Mouse (Mus musculus) T-helper 1 cell (primary cell): ENCODE measurements at regions not wholly inside any gene's neighbourhood (a gene's known extent, or its start where the extent isn't known, plus 50 kb on each side); places are given as distances from the start of the nearest gene placed in this dataset.
"Not testable (repeated sequence)": the region's sequence is repeated elsewhere in the genome, so short reads cannot be mapped to it uniquely, and the experiment has no call there.

Experiments
- in situ Hi-C: fragments of 300-600 bp; cut with MboI, MseI; formaldehyde crosslinking; loops from one replicate; pipeline ENCODE4 v1.15.1; 2025; ENCODE audit warnings: high pct_unique_total_duplicates

DNA sequence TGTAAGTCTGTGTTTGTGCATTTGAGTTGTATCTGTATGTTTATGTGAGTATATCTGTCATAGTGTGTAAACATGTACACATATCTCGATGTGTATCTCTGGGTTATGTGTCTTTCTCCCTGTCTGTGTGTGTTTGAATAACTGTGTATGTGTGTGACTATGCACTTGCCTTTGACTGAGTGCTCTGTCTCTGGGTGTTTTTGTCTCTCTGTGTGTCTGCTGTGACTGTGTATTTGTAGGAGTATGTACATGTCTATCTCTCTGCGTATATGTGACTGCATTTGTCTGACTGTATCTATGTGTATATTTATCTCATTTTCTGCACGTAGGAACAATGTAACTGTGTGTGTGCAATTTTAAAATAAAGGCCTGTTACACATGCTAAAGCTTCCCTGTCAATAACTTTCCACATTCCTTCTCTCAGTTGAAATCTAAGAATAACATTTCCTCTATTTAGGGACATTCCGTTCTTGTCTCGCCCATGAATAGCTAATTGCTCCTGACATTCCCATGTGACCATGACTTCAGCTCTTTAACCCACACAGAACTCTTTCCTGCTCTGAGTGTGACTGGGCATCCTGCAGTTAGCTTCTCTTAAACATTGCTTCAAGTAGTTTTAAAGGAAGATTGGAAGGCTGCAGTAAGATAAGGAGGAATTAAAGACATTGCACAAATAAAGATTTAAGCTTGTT, 257.2 kb upstream of the Klf6 start:
- in situ Hi-C loops = no loop called here

DNA sequence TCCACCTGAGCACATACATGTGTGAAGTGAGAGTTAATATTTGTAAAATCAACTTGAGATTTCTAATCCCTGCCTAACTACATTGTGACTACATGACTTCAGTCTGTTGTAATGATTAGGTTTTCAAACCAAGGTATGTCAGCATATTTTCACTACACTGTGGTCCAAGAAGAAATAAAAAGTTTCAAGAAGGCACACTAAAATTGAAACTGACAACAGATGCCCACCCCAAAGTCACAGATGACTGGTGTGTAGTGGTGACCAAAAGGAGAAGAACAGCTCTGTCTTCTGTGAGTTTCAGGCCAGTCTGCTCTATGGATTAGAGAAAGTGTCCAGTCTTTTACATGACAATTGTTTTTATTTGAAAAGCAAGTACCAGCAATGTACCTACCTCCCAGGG, 255.9 kb upstream of the Klf6 start:
- in situ Hi-C loops = no loop called here

DNA sequence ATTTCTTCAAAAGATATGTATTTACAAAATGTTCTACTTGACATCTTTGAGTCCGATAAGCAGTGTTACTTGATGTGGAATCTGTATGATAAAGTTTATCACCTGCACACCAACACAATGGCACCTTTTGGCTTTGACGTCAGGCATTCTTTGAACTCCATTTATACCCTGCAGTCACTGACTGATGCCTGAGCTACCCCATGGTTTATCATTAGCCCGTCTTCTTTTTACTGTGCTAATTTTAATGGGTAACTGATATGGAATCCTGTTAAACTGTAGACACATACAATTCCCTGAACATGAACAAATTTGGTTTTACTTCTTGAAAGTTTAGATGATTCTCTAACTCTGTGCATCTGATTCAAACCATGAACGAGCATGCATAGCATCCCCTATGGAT, 253.8 kb upstream of the Klf6 start:
- in situ Hi-C loops = no loop called here

DNA sequence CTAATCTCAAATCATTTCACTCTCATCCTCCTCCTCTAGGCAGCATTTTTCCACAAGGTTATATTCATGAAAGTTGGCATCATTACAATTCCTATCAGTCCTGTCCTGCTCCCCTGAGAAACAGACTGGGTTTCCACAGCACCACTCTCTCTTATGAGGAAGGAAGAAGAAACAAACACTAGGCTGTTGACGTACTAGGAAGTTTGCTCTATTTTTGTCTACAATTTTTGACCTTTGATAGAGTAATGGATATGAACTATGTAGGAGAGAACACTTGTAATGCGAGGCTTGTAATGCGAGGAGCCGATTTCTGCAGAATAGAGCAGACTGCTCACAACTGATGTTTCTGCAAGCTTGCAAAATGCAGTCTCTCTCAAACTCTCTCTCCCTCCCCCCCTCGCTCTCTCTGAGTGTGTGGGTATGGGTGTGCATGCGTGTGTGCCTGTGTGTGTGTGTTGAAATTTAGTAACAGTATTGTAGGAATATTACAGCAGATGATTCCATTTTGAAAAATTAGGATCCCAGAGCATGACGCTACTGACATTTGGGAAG, 247.0 kb upstream of the Klf6 start:
- in situ Hi-C loops = no loop called here

DNA sequence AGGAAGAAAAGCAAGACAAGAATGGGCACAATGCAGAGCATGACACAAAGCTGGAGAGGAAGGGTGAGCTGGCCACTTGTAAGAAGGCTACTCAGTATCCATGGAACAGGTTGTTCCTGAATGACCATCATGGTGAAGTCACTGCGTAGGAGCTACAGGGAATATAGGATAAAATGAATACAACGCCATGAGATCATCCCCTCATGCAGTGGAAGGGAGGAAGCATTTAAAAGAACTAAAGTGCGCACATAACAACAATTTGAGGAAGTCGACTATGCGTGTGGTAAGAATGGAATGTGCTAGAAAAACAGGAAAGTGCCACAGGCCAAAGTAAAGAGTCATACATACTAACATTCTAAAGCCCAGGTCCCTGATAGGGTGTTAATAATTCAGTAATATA, 246.4 kb upstream of the Klf6 start:
- in situ Hi-C loops = no loop called here

DNA sequence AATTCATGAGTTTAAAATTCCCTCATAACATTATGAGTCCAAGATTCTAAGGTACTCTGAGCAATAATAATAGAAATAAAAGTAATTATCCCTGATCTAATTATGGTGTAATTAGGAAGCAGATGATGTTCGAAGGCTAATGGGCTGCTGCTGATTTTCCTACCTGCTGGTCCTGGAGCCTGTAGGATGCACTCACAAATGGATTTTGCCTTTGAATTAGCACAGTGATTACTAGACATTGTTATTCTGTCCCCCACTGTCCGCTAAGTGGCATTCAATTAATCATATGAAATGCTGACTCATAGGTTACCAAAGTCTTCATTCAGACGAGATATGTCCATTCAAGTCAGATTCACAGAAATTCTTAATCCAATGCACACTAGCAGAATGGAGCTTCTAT, 246.0 kb upstream of the Klf6 start:
- in situ Hi-C loops = no loop called here

- in situ Hi-C loops = no loop called here
Measured at GRCm38 (mm10) chr13:5628124-5628523, 233.2 kb upstream of the Klf6 start.

DNA sequence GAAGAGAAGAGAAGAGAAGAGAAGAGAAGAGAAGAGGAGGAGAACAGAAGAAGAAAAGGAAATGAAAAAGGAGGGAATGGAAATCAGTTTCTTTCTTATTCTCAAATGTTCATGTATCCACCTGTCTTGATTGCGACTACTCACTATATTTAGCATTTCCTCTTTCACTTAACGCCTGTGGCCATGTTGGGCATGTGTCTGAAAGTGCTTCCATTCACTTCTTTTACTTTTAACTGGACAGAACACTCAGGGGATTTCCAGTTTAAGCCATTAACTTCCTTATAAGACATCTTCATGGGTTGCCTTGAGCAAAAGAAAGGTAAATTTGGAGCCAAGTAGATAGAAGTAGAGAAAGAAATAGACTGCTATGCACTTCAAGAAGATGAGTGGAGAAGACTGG, 226.3 kb upstream of the Klf6 start:
- in situ Hi-C loops = no loop called here

- in situ Hi-C loops = no loop called here
Measured at GRCm38 (mm10) chr13:5641743-5642510, 219.4 kb upstream of the Klf6 start.

DNA sequence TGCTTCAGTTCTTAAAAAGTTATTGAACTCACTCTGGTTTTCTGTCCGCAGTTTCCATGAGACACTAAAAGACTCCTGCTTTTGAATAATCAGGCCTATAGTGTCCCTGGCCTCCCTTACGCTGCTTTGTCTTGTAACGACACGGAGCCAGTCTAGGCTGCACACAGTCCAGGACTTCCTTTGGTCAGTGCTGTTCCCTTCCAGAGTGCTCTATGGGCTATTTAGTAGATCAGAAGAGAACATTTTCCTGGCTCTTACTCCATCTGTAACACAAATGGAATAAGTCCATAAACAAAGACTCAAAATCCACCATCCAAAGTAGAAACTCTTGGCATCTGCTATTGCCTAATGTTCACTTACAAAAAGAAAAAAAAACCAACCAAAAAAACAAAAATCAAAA, 213.0 kb upstream of the Klf6 start:
- in situ Hi-C loops = no loop called here

- in situ Hi-C loops = no loop called here
Measured at GRCm38 (mm10) chr13:5657556-5657955, 203.7 kb upstream of the Klf6 start.

DNA sequence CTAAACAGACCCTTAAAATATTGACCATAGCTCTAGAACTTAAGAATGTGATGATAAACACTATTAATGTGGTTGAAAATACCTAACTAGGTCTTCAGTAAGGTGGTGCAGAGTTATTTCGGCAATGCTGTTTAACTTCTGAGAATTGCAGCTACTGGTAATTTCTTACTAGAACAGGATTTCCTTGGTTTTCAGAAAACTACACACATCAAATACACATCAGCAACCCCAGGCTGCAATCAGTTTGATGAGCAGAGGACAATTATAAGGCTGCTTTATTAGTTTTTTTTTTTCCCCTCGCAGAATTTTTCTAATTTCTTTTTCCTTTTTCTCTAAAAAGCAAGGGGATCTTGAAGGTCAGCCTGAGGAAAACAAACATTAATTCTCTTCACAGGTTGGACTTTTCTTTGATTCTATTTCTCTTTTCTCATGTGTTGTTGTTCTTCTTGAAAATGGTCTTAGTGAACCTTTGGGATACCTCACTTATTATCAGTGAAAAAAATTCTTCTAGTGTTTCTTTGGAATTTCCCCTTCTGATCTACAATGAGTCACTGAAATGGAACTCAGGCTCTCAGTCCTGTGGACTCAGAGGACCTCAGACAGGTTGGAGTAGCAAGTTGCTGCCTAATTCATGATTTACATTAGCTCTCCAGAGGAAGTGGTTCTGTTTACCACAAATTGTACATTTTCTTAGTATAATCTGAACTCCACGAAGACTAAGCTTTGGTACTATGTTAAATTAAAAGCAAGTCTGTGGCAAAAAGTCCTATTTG, 194.9 kb upstream of the Klf6 start:
- in situ Hi-C loops = no loop called here

- in situ Hi-C loops = no loop called here
Measured at GRCm38 (mm10) chr13:5675668-5676067, 185.6 kb upstream of the Klf6 start.

DNA sequence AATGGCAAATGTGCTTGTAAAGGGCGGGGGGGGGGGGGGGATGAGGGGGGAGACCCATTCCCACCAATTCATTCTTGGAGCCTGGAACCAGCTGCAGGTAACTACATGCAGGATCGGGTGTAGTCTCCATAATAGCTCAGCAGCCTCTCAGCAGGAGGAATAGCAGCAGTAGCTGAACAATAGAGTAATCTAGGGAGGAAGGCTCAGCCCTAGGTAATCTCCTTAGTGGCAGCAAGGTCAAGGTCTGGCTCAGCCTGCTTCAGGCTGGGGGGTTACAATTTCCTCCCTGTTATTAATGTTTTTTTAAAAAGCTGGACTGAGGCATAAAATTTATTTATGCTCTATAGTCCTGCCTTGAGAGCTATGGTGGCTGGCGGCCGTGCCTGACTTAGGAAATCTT, 171.2 kb upstream of the Klf6 start:
- in situ Hi-C loops = no loop called here

GRCm38 (mm10) chr13:5690680-5691079, 170.6 kb upstream of the Klf6 start:
- in situ Hi-C loops = not testable (repeated sequence)

- in situ Hi-C loops = no loop called here
Measured at GRCm38 (mm10) chr13:5694626-5695025, 166.7 kb upstream of the Klf6 start.

- in situ Hi-C loops = not testable (repeated sequence)
Measured at GRCm38 (mm10) chr13:5695581-5695980, 165.7 kb upstream of the Klf6 start.

- in situ Hi-C loops = no loop called here
Measured at GRCm38 (mm10) chr13:5696377-5696776, 164.9 kb upstream of the Klf6 start.

DNA sequence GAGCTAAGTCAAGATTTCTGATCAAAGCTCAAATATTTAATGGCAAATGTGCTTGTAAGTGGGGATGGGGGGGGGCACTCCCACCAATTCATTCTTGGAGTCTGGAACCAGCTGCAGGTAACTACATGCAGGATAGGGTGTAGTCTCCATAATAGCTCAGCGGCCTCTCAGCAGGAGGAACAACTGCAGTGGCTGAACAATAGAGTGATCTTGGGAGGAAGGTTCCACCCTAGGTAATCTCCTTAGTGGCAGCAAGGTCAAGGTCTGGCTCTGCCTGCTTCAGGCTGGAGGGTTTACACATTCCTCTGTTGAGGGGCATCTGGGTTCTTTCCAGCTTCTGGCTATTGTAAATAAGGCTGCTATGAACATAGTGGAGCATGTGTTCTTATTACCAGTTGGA, 164.0 kb upstream of the Klf6 start:
- in situ Hi-C loops = not testable (repeated sequence)

DNA sequence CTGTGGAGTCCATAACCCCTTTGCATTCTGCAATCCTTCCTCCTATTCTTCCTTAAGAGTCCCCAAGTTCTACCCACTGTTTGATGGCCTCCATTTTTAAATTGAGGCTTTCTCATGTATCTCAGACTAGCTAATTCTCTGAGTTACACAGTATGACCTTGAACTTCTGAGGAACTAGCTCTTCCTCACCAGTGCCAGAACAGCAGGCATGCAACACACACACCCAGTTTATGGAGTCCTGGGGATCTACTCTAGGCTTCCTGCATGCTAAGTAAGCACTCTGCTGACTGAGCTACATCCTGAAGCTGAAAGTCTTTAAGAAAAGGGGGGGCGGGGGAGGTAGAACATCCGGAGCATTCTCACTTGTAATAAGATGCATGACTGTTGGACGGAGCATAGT, 159.2 kb upstream of the Klf6 start:
- in situ Hi-C loops = no loop called here

DNA sequence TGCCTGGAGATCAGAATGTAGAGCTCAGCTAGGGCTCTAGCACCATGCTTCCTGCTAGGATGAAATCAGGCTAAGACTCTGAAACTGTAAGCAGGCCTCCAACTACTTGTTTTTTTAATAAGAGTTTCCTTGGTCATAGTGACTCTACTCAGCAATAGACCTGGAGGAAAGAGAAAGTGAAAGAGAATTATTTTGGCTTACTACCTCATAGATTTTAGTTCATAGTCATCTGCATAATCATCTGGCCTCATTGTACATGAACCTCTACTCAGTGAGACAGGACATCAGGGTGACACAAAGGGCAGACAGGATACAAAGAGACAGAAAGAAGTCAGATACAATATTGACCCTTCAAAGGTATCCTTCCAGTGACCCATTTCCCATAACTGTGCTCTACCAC, 156.3 kb upstream of the Klf6 start:
- in situ Hi-C loops = loop anchor here (5.0 kb wide), 1 partner anchor 62 kb away; no protein-coding TSS in a partner anchor

GRCm38 (mm10) chr13:5711646-5712045, 149.6 kb upstream of the Klf6 start:
- in situ Hi-C loops = loop anchor here (5.0 kb wide), 1 partner anchor 151 kb away; the partner anchor contains the start of gene Klf6
